Mouse (Mus musculus) layer of hippocampus, adult 11-12 months (tissue): ENCODE data around the gene Dpf2.

ENCODE experiments used
- DNase-seq: peaks from one replicate; pipeline ENCODE4 v3.0.0; 2022; ENCODE audit warnings: low spot score

The Dpf2 gene

GRCm38 (mm10) chr19:5913007-5913719, at the start of gene Dpf2:
Dpf2 (minus strand) TSS chr19:5913010.
- DNase-seq = no peak

- no peak for DNase-seq
These were observed 44.6 kb upstream of the Dpf2 start for GRCm38 (mm10) chr19:5957371-5957770.

- DNase-seq = peak; percentile 44
These were observed 43.9 kb upstream of the Dpf2 start for GRCm38 (mm10) chr19:5956685-5957084.

- no peak for DNase-seq
These were observed 43.2 kb upstream of the Dpf2 start for GRCm38 (mm10) chr19:5955704-5956670.

- DNase-seq = no peak
These were observed 42.1 kb upstream of the Dpf2 start for GRCm38 (mm10) chr19:5954936-5955335.

GRCm38 (mm10) chr19:5954031-5954710, 41.4 kb upstream of the Dpf2 start:
- no peak for DNase-seq

- DNase-seq = no peak
These were observed 40.5 kb upstream of the Dpf2 start for GRCm38 (mm10) chr19:5953201-5953770.

- DNase-seq = no peak
These were observed 39.4 kb upstream of the Dpf2 start for GRCm38 (mm10) chr19:5952071-5952691.

GRCm38 (mm10) chr19:5951631-5952030, 38.8 kb upstream of the Dpf2 start:
- no peak for DNase-seq

GRCm38 (mm10) chr19:5950218-5950617, 37.4 kb upstream of the Dpf2 start:
- DNase-seq = no peak

- DNase-seq = no peak
These were observed 33.1 kb upstream of the Dpf2 start for GRCm38 (mm10) chr19:5945891-5946290.

GRCm38 (mm10) chr19:5945027-5945426, 32.2 kb upstream of the Dpf2 start:
- DNase-seq = peak; percentile 70

GRCm38 (mm10) chr19:5944145-5944544, 31.3 kb upstream of the Dpf2 start:
- no peak for DNase-seq

- DNase-seq = no peak
These were observed 30.6 kb upstream of the Dpf2 start for GRCm38 (mm10) chr19:5943404-5943803.

GRCm38 (mm10) chr19:5942581-5942980, 29.8 kb upstream of the Dpf2 start:
- no peak for DNase-seq

GRCm38 (mm10) chr19:5940656-5941055, 27.8 kb upstream of the Dpf2 start:
- DNase-seq = no peak

- no peak for DNase-seq
These were observed 27.4 kb upstream of the Dpf2 start for GRCm38 (mm10) chr19:5940173-5940572.

- no peak for DNase-seq
These were observed 26.9 kb upstream of the Dpf2 start for GRCm38 (mm10) chr19:5939715-5940114.

GRCm38 (mm10) chr19:5938516-5938915, 25.7 kb upstream of the Dpf2 start:
- no peak for DNase-seq

- DNase-seq = no peak
These were observed 25.1 kb upstream of the Dpf2 start for GRCm38 (mm10) chr19:5937836-5938406.

GRCm38 (mm10) chr19:5937095-5937835, 24.5 kb upstream of the Dpf2 start:
- no peak for DNase-seq
